Mouse (Mus musculus) forelimb bud, embryonic 11.5 days (tissue): ENCODE data around the gene Prkce.
A peak's percentile ranks its signal among the peaks of the same experiment; 100 is the strongest.
"Not testable (repeated sequence)": the region's sequence is repeated elsewhere in the genome, so short reads cannot be mapped to it uniquely, and the experiment has no call there.

Experiments used
- DNase-seq: peaks from one replicate; pipeline ENCODE4 v3.0.0-alpha.2; 2012; ENCODE audit warnings: low read depth, low spot score

Gene Prkce

DNA sequence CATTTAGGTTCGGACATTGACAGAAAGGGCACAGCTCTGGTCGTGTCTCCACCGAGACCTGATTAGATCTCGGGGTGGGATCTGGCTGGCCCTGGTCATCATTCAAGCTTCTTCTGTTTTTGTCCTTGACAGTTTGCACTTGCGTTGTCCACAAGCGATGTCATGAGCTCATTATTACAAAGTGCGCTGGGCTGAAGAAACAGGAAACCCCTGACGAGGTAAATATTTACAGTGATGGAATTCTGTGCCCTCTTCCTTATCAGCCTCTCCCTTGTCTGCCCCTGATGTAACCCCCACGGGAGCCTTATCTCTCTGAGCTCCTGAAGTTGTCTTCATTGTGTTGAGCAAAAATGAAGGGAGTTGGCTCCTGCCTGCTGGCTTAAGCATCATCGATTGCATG is 309.1 kb downstream of the Prkce start:
- DNase-seq, result no peak

DNA sequence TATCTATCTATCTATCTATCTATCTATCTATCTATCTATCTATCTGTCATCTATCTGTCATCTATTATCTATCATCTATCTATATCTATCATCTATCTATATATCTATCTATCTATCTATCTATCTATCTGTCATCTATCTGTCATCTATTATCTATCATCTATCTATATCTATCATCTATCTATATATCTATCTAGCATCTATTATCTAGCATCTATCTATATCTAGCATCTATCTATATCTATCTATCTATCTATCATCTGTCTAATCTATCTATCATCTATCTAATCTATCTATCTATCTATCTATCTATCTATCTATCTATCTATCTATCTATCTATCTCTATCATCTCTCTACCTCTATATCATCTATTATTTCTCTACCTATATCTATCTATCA is 309.8 kb downstream of the Prkce start:
- not testable (repeated sequence) for DNase-seq

DNA sequence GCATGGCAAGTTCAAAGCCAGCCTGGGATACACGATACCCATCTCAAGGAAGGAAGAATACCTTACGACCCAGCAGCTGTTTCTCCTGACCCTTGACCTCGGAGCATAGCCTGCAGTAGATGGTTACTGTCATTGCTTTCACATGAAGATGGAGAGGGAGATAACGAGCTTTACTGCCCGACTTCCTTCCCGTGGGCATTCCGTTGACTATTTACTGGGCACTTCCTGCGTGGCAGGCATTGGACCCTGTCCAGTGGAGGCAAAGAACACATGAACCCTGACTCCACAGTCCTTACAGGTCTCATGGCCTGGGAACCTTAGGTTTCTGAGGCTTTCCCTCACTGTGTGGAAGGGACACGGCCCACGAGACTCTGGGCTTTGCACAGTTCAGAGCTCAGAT is 311.8 kb downstream of the Prkce start:
- no peak for DNase-seq

DNA sequence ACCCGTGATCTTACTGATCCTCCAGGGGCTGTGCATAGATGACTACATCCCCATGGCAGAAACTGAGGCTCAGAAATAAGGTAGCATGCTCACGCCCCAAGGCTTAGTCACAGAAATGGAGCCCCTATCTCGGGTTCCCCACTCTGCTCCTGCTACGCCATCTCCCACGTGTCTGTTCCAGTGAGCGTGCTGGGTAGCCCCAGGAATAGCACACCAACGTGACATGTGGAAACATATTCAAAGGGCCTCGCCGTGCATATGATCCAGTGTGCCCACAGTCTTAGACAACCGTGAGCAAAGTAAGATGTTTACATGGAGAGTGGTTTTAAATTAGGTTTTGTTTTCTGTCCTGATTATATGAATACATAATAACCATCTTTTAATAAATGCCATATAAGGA is 315.1 kb downstream of the Prkce start:
- no peak for DNase-seq

DNA sequence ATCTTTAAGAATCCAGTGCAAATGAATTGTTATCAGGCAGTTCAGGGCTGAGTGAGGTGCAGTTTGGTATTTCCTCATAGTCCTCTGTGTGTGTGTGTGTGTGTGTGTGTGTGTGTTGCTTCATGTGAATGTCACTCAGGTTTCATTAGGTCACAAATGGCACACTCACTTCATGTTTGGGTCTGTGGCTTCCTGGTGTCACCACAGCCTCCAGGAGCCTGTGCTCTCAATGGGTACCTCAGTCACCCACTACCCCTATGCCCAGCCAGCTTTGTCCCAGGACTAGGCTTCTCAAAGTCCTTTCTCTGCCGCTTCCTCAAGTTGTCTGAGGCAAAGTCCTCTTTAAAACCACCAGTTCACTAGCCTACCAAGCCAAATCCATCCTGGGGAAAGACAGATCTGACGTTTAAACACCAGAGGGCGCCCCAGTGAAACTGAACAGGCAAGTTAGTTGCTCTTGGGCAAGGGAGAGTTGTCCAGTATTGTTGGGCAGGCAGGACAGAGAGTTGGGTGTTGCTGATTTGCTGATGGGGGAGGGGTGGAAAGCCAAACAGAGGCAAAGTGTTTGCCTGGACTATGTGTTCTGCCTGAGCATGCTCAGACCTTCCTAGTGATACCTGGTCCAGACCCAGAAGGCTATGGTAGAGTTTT is 316.6 kb downstream of the Prkce start:
- DNase-seq, result peak; percentile 78

DNA sequence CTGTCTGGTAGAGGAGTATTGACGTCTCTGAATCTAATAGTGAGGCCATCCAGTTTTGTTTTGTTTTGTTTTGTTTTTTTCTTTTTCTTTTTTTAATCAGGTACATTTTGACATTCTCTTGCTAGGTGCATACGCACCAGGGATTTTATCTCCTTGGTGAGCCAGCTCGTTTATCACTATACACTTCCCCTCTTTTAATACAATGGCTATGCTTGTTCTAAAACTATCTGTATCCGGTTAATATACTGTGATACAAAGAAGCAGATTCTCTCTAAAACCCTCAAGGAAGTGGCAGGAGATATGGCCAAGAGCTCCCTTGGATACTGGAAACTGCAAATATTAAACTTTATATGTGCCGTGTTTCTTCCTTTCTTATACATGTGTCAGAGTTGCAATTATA is 319.1 kb downstream of the Prkce start:
- DNase-seq, result no peak

DNA sequence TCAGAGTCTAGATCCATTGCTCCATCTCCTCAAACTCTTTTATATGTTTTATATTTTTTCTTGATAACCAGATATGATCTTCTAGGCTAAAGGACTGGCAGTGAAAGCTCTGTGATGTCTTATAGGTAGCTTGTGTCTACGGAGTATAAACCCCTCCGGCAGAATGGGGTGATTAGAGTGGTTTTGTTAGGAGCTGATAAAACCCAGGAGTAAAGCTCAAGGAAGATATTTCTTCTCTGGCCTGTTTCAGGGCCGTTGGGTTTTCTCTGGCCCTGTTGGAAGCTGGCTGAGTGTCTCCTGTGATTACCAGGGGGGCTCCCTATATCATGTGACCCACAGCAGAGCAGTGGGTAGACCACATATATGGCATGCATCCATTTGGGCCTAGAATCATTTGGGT is 319.9 kb downstream of the Prkce start:
- no peak for DNase-seq

DNA sequence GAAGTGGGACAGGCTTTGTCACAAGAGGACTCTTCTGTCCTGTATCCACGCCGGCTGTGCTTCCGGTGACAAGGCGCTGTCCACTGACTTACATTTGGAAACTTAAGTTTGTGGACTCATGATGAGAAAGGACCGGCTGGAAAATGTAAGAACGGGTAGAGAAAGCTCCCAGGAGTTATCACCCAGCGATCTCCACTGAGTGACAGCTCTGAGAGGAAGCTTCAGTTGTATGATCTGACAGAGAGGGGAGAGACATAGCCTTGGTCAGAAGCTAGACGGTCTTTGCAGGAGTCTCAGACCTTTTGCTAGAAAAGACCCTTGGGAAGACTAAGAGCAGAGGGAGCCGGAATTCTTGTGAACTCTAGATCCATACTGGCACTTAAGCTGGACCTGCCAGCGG is 322.2 kb downstream of the Prkce start:
- DNase-seq, result no peak

DNA sequence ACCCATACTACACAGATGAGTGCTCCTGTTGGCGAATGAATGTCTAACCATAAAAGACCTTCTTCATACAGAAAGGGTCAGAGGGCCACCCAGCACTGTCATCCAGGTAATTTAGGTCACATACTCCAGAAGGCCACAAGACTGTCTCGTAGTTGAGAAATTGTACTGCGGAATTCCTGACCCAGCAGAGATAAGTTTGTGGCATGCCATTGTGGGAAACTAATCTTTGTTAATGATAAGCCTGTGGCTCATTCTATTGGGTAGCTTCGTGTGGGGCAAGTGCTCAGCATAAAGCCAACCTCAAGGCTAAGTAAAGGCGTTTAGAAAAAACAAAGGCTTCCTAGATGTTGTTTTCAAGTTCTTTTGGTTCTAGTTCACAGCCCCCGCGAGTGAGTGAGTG is 324.8 kb downstream of the Prkce start:
- DNase-seq, result no peak

DNA sequence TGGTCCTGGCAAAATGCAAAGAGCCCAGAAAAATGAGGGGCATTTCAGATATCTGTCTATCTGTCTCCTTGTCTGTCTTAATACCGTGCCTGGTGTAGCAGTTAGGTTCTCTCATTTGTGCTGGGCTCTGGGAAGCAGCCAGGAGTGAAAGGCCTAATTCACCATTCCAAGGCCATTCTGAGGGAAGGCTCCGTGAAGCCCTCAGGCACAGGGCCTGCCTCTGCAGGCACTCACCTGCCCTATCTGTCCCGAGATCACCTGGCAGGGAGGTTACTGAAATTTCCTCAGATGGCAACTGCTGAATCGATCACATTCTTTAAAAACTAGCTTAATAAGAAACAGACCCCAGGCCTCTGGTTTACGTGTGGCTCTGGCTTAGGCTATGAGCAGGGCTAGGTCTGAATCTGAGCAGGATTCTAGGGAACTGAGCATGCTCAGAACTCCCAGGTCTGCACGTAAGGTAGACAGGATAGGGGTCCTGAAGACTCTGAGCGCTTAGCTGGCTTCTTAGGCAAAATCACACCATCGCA is 326.4 kb downstream of the Prkce start:
- peak; percentile 55 for DNase-seq

DNA sequence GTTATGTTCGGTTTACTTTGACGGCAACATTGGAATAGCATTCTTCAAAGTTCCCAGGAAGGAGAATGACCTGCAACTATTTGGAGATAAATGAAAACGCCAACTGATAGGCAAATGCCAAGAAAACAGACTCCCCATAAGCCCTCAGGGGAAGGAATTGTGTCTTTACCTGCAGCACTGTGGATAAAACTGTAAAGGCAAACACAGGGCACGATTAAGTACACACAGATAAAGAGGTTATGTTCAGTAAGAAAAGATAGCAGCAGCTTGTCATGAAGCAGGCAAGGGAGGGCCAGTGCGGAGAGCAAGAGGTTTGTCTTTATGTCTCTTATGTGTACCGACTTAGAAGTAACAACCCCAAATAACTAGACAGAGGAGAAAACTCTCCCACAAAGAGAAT is 326.9 kb downstream of the Prkce start:
- no peak for DNase-seq

DNA sequence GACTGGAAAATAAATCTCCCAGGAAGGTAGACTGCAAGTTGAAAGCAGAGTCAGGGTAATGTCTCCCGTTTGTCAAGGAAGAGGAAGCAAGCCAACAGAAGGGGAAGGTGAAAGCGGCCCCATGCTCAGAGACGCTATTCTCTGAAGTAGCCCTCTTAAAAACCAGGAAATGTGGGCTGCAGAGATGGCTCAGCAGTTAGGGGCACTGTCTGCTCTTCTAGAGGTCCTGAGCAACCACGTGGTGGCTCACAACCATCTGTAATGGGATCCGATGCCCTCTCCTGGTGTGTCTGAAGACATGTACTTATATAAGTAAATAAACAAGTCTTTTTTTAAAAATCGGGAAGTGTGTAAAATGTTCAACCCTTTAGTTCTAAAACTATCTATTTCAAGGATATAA is 327.3 kb downstream of the Prkce start:
- no peak for DNase-seq

DNA sequence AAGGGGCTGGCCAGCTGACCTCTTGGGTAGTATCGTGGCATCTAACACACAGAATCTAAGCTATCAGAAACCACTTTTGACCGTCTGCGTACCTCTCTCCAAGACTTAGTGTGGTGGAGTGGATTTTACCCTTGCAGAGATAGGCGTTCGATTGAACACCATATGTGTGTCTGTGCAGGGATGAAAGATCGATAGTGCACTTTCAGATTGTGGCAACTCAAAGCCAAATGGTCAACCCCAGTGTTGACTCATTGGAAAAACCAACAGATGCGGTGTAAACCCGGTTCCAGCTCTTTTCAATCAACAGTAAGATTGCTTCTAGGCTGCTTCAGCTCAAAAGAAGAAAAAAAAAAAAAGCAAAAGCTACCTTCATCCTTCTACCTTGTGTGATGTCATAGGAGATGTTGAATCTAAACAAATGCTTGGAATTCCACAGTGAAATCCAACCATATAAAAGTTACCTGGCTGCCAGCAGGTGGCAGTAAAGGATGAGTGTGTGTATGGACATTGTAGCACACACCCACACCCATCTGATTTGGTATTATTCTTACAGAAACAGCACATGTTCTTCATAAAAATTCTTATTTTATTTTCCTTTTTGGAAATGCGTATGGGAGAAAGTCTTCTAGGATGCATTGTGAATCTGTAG is 328.7 kb downstream of the Prkce start:
- peak; percentile 62 for DNase-seq

DNA sequence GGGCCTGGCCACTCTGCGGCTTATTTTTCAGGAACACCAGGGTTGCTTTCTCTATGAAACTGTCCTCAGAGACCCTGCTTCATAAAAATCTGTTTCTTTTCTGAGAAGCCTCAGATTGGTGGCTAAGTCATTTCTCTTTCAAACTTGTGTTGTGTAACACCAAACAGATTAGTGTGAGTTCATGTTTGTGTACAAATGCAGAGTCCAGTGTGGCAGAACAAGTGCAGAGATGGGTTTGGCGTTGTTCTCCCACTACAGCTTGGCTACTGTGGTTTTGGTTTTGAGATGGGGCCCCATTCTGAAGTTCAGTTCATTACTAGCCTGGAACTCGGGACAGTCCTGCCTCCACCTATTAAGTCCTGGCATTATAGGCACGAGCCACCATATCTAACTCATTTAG is 329.7 kb downstream of the Prkce start:
- DNase-seq, result no peak

DNA sequence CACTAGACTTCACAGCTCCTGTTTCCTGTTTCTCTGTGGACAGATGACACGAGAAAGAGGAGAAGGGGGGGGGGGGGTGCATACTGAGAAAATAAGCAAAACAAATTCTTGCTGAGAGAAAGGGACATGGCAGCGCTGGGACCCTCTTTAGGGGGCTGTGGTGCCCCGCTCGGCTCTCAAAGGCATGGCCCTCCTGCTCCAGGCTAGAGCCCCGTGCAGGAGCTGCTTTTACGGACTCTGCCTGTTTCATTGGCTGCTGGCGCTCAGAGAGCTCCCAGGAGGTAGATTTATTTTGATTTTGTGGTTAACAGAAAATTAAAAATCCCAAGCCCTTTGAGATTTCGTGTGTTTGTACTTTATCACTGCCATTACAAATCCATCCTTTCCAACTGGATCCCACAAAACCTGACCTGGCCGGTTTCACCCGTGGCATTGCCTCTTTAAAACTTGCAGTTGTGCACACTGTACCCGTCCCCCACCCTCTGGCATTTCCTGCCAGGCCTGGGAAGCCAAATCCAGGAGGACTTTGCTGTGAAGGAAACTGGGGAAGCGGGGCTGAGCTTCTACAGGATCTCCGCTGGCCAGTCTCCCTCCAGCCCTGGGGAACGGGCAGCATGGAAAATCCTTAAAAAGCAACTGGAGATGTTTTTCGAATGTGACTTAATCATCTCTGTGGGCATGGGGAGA is 331.9 kb downstream of the Prkce start:
- peak; percentile 17 for DNase-seq

DNA sequence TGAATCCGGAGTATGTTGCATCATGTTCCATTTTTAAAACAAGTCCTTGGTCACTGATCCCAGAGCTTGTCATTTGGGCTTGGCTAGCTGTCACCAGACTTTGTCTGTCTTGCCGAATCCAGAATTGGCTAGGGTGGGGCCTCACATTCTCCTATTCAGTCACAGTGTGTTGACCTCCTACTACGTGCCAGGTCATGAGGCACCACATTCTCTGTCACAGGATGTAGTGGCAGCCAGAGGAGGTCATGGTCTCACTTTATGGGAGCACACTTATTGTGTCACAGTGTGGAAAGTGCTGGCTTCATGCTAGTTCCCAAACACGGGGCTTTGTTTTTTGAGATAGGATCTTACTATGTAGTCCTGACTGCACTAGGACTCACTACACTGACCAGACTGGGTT is 333.8 kb downstream of the Prkce start:
- DNase-seq, result no peak

DNA sequence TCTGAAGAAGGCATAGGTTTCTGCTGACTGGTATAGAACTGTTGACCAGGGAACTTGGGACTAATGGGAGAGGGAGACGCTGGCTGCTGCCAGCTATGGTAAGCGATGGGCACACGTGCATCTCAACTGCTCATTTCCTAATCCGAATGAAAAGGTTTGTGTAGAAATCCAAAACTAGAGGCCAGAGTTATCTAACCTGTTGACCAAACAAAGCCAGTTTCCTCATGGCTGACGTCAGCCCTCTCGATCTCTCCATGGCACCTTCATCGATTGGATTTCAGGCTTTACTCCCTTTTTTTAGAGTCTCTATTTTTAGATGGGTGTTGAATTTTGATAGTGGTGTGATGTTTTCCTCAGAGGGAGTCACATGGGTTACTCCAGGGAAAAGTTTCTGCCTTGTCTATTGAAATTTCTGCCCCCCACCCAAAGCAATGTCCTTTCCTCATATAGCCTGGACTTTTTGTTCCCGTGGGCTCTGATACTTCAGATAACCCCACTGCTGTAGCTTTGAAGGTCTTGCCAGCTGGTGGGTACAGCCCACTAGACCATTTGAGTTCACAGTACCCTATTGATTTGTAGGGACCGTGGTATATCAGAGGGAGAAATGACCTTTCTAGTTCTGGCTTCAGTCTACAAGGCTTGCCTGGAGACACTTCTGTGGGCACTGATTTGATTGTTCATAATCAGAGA is 335.8 kb downstream of the Prkce start:
- no peak for DNase-seq

DNA sequence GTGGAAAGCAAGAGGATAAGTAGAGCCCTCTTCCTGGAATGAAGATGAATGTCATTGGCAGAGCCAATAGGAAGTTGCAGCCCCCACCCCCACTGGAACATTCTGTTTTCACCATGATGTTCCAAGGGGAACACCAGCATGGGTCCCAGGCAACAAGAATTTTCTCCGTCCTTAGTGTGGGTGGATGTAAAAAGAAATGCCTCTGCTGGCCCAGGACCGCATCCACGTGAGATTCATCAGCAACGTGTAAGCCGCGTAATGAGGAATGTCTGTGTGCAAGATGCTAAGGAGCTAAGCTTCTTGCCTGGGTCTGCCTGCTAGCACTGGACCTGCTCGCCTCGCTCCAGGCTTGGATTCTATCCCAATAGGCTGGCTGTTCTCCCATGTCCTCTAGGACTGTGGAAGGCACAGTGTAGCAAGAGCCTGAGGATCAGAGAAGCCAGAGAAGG is 337.6 kb downstream of the Prkce start, which contains the start of gene Gm10309:
Gene Gm10309 (minus strand): TSS at position 50 of the 449 bp plus-strand sequence.
- no peak for DNase-seq

DNA sequence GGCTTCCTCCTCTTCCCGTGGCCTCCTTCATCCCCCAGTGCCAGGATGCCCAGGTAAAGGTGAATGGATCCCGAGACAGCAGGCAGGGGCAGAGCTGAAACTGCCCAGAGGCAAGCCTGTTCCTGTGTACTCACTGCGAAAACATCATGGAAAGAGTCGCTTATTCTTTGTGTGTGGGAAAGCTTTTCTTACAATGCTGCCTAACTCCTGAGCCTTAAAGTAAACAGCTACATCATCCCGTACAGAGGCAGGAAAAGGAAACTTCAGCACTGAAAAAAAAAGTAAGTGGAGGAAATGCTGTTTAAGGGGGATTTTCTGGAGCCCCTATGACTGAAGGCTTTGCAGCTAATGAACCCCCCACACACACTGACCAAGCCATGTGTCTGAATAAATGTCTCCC is 339.3 kb downstream of the Prkce start:
- DNase-seq, result no peak

DNA sequence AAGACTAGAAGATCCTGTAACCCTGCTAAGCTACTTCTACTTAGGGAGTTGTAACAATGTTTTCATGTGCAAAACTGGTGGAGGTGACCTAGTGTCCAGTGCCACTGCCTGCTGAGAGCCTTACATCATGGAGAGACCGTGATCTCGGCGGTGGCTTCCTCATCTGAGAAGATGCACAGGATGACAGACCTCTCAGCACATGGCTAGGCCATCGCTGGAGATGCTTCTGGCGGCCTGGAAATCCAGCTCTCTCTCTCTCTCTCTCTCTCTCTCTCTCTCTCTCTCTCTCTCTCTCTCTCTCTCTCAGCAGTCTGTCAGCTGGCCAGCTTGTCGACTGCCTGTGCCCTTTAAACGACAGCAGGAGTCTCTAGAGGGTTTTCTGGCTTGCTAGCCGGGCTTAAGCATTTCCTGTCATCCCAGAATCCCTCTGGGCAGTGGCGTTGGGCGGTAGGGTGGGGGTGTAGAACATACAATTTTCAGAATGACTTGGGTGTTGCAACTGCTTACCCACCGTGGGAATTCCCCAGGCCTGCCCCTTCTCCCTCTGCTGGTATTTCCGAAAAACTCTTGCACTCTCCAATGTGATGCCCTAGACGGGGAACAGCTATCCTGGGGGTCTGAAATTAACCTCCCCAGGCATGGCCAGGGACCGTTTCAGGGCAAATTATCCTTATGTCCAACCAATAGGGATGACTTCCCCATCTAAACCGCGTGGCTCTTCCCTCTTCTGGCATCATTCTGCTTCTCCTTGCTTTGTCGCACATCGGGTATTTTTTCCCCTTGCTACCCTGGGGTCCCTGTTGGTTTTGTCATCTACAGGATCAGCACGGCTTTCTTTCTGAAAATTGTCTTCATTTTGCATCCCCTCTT is 340.0 kb downstream of the Prkce start:
- DNase-seq, result no peak

DNA sequence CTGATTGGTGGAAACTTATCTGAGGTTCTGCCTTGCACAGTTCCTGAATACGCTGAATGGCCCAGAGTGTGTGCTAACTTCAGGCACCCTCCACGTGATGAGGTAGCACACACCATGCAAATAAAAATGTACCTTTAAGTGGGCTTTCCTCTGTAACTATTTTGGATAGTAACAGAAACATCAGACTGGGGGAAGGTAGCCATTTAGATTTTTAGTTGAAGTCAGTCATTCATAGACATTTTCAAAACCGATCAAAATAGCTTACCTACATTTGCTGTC is 340.6 kb downstream of the Prkce start:
- no peak for DNase-seq
